Mouse (Mus musculus) left cerebral cortex, adult 18-20 months (tissue): ENCODE results near the gene Mavs. TPM values are rescaled to one million over a fixed set of nuclear protein-coding genes. Genes with fewer than 3 reads are reported as not detected.

Source experiments
- DNase-seq, 2 experiments: peaks; one replicate each; pipeline ENCODE4 v3.0.0; 2021 to 2022; ENCODE audit warnings: low spot score in 2 of 2, mixed read lengths in 1 of 2
- microRNA-seq, 2 experiments: library from miRNA; unstranded; fragments of <30 nt; microRNA quantifications; one replicate each; pipeline ENCODE4 v1.2.0; 2021
- total RNA-seq, 2 experiments: library from RNA; stranded (reverse); gene quantifications; 2 replicates each; pipeline ENCODE4 v1.2.3; 2021

The Mavs gene
- total RNA-seq, 2 experiments from 2014 or later, result 5.9 to 6.3 TPM

- DNase-seq, result no peak
These were observed 26.9 kb downstream of the Mavs start for GRCm38 (mm10) chr2:131260544-131261307.

DNA sequence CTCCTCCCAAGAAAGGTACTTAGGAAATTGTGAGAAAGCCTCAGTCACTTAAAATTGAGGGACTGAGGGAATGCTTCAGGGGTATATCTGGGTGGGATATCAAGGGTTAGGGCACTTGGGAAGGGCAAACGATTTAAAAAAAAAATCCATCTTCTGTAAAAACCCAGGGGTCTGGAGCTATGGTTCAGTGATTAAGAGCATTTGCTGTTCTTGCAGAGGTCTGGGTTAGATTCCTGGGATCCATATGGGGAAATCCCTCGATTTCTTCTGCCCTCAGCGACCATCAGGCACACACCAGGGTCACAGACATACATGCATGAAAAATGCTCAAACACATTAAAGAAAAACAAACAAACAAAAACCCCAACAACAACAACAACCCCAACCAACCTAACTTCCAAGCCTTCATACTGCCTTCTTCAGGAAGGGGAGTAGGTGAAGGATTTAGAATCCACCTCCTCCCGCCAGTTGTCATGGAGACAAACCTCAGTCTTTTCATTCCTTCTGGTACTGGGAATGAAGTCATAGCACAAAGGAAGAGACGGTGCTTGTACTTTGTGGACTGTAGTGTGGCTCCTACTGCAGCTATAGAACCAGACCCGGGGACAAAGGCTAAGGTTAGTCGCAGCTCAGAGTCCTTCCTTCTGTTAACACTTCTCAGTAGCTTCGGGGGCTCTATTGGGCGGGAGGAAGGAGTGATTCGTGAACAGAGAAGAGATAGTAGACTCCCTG, 27.8 kb downstream of the Mavs start:
- DNase-seq, result peak in 1 of 2 experiments; percentile 47

DNA sequence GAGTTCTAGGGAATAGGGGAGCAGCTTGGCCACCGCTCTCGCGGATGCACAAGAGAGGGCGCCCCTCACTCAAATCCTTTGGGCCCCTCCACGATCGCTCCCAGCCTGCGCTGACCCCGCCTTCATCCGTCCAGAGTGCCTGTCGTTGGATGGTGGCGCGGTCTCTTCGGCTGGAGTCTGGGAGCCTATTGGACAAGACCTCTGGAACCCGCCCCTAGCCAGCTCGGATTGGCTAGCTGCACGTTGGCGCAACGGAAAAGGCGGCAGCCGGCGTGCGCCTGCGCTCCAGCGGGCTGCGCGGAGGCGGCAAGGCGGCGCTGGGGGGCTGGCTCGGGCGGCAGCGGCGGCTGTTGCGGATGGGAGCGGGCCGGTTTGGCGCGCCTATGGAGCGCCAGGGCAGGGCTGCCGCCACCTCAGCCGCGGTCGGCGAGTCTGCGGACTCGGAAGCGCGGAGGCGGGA, 28.4 kb downstream of the Mavs start, which contains the start of gene Pank2:
TSS of gene Pank2 (plus strand) at position 283 of the 460 bp plus-strand sequence.
- DNase-seq, result peak; percentile 96 to 98

DNA sequence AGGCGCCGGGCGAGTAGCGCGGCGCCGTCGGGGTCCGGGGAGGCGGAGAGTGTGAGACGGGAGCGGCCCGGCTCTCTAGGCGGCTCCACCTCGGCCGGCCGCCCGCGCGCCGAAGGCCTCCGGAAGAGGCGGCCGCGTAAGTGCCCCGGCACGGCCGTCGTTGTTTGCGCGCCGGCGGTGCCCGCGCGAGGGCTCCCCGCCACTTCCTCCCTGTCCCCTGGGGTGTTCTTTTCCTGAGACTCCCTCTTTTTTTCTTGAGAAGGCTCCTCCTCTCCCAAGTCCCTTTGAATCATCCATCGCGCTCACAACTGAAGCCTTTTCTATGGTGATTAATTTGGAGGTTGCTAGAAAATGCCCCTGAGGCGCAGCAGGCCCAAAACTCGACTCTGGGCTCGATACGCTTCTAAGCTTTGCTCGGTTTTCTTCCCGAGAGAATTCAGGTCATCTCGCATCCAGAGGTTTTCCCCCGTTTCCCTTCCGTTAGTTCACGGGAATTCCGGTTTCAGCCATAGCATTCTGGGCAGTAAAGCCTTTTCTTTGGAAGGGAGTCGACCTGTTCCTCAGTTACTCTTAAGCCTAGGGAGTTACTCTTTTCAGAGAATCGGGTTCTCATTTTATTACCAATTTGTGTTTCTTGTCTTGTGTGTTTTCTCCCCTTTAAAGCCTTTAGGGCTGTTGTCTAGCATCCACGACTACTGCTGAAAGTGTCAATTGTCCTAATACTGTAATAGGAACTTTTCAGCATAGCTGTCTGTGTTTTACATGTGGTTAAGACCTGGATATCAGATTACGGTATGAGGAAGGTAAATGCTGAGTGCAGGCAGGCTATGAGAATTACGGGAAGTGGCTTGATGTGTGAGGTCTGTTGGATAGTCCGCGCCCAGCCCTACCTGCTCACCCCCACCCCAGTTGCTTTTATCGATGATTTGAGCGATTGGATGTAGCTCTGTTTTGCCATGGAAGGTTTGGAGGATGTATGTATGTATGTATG, 29.1 kb downstream of the Mavs start:
- DNase-seq, result no peak

GRCm38 (mm10) chr2:131264027-131264426, 30.2 kb downstream of the Mavs start:
- DNase-seq, result no peak

DNA sequence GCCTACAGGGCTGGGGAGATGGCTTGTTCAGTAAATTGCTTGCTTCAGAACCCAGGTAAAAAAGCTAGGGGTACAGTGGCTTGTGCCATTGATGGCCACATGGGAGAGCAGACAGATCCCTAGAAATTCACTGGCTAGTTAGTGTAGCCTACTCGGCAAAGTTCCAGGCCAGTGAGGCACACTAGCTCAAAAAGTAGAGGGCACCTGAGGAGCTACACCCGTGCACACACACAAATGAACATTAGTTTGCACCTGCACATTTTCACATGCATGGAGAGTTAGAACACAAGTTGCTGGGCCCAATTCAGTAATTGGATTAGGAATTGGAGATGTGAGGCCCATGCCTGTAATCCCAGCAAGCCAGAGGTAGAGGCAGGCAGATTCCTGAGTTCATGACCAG, 31.2 kb downstream of the Mavs start:
- no peak for DNase-seq

GRCm38 (mm10) chr2:131275493-131275892, 41.6 kb downstream of the Mavs start:
- DNase-seq, result no peak

GRCm38 (mm10) chr2:131276722-131277121, 42.9 kb downstream of the Mavs start:
- no peak for DNase-seq

DNA sequence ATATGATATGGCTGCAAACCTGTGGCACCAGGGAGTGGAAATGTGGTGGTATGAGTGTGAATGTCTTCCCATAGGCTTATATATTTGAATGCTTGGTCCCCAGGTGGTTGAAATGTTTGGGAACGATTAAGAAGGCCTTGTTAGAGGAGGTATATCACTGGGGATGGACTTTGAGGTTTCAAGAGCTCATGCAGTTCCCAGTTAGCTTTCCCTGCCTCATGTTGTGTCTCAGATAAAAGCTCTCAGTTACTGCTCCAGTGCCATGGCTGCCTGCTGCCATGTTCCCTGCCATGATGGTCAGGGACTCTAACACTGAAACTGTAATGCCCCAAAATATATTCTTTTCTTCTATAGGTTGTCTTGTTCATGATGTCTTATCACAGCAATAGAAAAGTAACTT, 47.7 kb downstream of the Mavs start:
- DNase-seq, result no peak

DNA sequence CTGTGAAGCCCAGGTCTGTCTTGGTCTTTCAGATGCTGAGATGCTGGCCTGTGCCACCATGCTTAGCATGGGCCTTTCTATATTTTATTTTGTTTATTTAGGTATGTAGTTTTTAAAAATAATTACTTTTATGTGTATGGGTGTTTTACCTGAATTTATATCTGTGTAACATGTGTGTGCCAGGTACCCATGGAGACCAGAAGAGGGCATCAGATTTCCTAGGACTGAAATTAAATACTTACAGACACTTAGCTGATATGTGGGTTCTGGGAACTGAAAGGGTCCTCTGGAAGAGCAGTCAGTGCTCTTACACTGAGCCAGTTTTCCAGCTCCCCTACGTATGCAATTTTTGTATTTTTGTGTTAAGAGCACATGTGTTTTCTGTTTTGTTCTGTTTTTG, 52.4 kb downstream of the Mavs start:
- DNase-seq, result no peak

GRCm38 (mm10) chr2:131290669-131291068, 56.8 kb downstream of the Mavs start:
- no peak for DNase-seq

DNA sequence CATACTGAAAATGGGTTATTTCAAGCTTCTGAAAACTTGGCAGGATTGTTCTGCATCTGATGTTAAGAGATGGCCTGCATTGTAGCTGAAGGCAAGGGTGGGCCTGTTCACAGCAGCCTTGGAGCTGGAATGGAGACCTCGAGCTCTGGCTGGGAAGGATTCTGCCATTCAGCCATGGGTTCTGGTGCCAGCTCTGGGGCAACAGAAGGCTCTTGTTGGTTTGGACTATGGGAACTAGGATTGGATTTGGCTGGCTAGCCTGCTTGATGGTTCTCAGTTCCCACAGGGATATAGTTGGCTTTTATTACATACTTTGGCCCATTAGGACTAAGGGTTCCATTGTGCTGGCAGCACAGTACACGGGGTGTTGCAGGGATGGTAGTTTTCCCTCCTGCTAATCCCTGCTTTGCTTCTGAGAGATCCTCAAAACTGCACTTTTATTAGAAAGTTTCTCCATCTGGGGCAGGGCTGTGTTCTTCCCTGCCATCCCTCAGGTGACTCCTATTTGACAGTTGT, 62.9 kb downstream of the Mavs start:
- DNase-seq, result no peak

Small RNAs within 50 kb of the gene (microRNA-seq; reads per million reads assigned to microRNA genes)
- 11.7 to 19.9 reads per million in 2 experiments for gene Mir103-2

Other genes starting within 250 kb of the Mavs start
- 10 to 100 TPM; 53.4 to 58.4 TPM for gene Gfra4, start 191.0 kb upstream of the Mavs start, total RNA-seq
- gene Adam33, start 170.2 kb upstream of the Mavs start, total RNA-seq, result 10 to 100 TPM in 1 of 2 experiments, 1 to 10 TPM in 1; 6.4 to 12.4 TPM
- gene Siglec1, start 147.3 kb upstream of the Mavs start, total RNA-seq, result under 1 TPM; 0.53 to 0.80 TPM
- 10 to 100 TPM in 1 of 2 experiments, 1 to 10 TPM in 1; 8.4 to 10.2 TPM for gene Hspa12b, start 106.8 kb upstream of the Mavs start, total RNA-seq
- gene Gm11037, start 100.6 kb upstream of the Mavs start, total RNA-seq, result not detected
- gene 1700037H04Rik, start 74.0 kb upstream of the Mavs start, total RNA-seq, result 10 to 100 TPM; 69.3 to 85.6 TPM
- gene Cenpb, start 54.0 kb upstream of the Mavs start, total RNA-seq, result 10 to 100 TPM; 64.2 to 64.3 TPM
- gene Cdc25b, start 47.1 kb upstream of the Mavs start, total RNA-seq, result 10 to 100 TPM; 15.2 to 21.6 TPM
- 1 to 10 TPM; 7.6 to 9.2 TPM for gene Spef1, start 46.8 kb upstream of the Mavs start, total RNA-seq
- 10 to 100 TPM; 23.1 to 25.1 TPM for gene Ap5s1, start 27.0 kb upstream of the Mavs start, total RNA-seq
- gene Pank2, start 28.4 kb downstream of the Mavs start, total RNA-seq, result 10 to 100 TPM; 64.8 to 65.1 TPM
- 10 to 100 TPM; 40.7 to 41.8 TPM for gene Rnf24, start 118.8 kb downstream of the Mavs start, total RNA-seq